Mouse (Mus musculus) lung, embryonic 16.5 days (tissue): Measurements from ENCODE around the gene Slc35g3. TPM values are rescaled to one million over a fixed set of nuclear protein-coding genes. Genes with fewer than 3 reads are reported as not detected.

Source experiments
- ATAC-seq: fragments of 200-750 bp; cut with Nextera tagmentation; 2 replicates; pipeline ENCODE4 v1.8.0; 2017; ENCODE audit warnings: low read depth, mild to moderate bottlenecking, moderate library complexity
- H3K27ac ChIP-seq: fragments of 300-500 bp; sonication (generic); 2 replicates; pipeline ENCODE4 v1.5.1; 2014; ENCODE audit warnings: mild to moderate bottlenecking, control low read depth, low read length
- H3K27me3 ChIP-seq: fragments of 300-500 bp; sonication (generic); 2 replicates; pipeline ENCODE4 v1.6.1; 2014; ENCODE audit warnings: low read depth, low read length, mixed read lengths; ENCODE audit not compliant: control insufficient read depth, insufficient read depth
- H3K36me3 ChIP-seq: fragments of 300-500 bp; sonication (generic); 2 replicates; pipeline ENCODE4 v1.6.1; 2014; ENCODE audit warnings: low read length; ENCODE audit not compliant: control insufficient read depth, insufficient read depth
- H3K4me1 ChIP-seq: fragments of 300-500 bp; sonication (generic); replicated peaks from 2 replicates; pipeline ENCODE4 v1.6.1; 2014; ENCODE audit warnings: low read length, mixed read lengths; ENCODE audit not compliant: control insufficient read depth, insufficient read depth
- H3K4me2 ChIP-seq: fragments of 300-500 bp; sonication (generic); 2 replicates; pipeline ENCODE4 v1.6.1; 2014; ENCODE audit warnings: low read depth, low read length, control low read depth
- H3K4me3 ChIP-seq: fragments of 300-500 bp; sonication (generic); 2 replicates; pipeline ENCODE4 v1.5.1; 2014; ENCODE audit warnings: mild to moderate bottlenecking, low read length, control low read depth
- H3K9ac ChIP-seq: fragments of 300-500 bp; sonication (generic); 2 replicates; pipeline ENCODE4 v1.6.1; 2014; ENCODE audit warnings: low read length, control low read depth
- H3K9me3 ChIP-seq: fragments of 300-500 bp; sonication (generic); 2 replicates; pipeline ENCODE4 v1.6.1; 2016; ENCODE audit warnings: low read length; ENCODE audit not compliant: control insufficient read depth
- WGBS: fragments of 180-500 bp; shearing (Covaris S2); extraction: QIAGEN DNeasy Blood & Tissue Kit; methylation state at CpG from one replicate; pipeline ENCODE4 v1.1.7; 2014; 5-methylcytosine and 5-hydroxymethylcytosine counted together
- polyA plus RNA-seq: library from polyadenylated mRNA; unstranded; fragments of >200 nt; fragmentation: Nextera tagmentation; extraction: Ambion mirVana; gene quantifications from 2 replicates; pipeline ENCODE4 v1.2.1, GENCODE M21; 2015

Gene Slc35g3
- polyA plus RNA-seq, 1 experiment from 2014 or later: 0.36 TPM

DNA sequence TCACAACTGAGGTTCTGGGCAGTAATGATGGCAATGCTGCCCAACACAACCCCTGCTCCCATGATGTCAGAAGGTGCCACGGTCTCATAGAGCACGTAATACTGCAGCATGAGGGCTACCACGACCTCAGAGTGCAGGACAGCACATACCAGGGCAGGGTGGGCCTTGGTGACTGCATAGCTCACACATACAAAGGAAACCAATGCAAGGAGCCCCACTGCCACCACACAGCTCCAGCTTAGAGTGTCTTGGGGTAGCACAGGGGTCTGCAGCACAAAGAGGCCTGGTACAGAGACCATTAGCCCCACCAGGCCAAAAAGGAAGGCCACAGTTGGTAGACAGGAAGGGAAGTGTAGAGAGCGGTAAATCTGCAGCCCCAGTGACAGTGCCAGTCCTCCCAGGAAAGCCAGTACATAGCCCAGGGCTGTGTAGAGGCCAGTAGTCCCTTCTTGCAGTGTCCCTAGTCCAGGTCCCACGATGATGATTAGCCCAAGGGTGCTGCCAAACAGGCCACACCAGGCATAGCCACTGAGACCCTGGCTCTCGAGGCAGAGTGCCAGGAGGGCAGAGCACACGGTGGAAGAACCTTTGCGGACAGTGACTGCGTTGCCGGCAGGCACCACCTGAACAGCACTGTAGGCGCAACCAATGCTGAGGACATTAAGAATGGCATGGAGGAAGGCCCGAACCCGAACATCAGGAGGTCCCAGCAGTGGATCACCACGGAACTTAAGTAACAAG is 1.4 kb downstream of the Slc35g3 start:
- Histone ChIP-seq H3K9me3 (no peaks in the 10 kb centered on the region), H3K27ac (peak overlapping the region; percentile 100), H3K9ac (peak overlapping the region; percentile 78), H3K27me3 (no peaks in the 10 kb centered on the region), H3K4me3 (no peak overlapping the region), H3K36me3 (no peaks in the 10 kb centered on the region), H3K4me2 (peak overlapping the region; percentile 87), H3K4me1 (peaks cover 29% of the 10 kb centered on the region)
- no peak for ATAC-seq
- 73% methylated on average over 14 of the region's 14 CpGs for WGBS

DNA sequence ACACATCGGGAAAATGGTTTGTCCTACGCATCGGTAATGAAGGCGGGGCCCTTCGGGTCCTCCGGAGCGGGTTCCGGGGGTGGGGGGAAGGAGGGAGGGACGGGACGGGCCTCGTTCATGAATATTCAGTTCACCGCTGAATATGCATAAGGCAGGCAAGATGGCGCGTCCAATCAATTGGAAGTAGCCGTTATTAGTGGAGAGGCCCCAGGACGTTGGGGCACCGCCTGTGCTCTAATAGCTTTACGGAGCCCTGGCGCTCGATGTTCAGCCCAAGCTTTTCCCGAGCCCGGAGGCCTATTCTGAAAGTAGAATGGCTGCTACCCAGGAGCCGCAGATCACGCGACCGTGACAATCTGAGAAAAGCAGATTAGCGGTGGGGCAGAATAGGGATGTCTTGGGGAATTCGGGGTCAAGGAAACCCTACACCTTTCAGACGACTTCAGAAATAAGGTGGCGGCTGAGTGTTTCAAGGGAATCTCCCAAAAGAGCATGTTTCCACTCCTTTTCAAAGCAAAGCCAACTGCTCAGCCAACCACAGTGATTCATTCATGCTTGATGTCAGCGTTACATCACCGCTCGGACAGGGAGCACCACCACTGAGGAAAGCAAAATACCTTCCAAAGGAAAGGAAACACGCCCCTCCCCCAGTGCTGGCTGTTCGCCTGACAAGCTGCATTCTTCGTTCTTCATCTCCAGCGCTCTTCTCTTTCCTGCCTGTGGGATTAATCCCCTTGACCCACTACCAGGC is 2.6 kb downstream of the Slc35g3 start:
- ATAC-seq: peak; percentile 91
- Histone ChIP-seq H3K4me3 (peak overlapping the region; percentile 75), H3K9me3 (no peaks in the 10 kb centered on the region), H3K27me3 (no peaks in the 10 kb centered on the region), H3K9ac (peak overlapping the region; percentile 78), H3K36me3 (no peaks in the 10 kb centered on the region), H3K4me1 (peaks cover 30% of the 10 kb centered on the region), H3K4me2 (peak overlapping the region; percentile 87), H3K27ac (peak overlapping the region; percentile 100)
- WGBS: under 1% methylated on average over 37 of the region's 37 CpGs

DNA sequence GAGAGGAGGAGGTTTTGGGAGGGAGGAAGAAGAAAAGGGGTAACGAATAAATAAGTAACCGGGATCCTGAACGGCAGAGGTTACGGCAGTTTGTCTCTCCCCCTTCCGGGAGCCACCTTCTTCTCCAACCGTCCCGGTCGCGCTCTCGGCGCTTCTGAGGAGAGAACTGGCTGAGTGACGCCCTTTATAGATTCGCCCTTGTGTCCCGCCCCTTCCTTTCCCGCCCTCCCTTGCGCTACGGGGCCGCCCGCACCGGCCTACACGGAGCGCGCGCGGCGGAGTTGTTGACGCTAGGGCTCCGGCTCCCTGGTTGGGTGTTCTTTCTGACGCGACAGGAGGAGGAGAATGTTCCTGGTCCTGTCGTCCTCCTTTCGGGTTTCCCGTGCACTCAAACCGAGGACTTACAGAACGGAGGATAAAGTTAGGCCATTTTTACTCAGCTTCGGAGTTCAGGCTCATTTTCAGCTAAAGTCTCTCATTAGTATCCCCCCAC is 3.2 kb downstream of the Slc35g3 start, which contains the start of gene Polr2a:
Gene Polr2a, minus strand, starts transcription at position 160 of the 493 bp plus-strand sequence.
- peak; percentile 96 for ATAC-seq
- Histone ChIP-seq H3K4me3 (peak within 1 kb of the TSS; percentile 75), H3K4me2 (peak within 1 kb of the TSS; percentile 87), H3K36me3 (no peaks in the 10 kb centered on the region), H3K9ac (peak within 1 kb of the TSS; percentile 78), H3K27me3 (no peaks in the 10 kb centered on the region), H3K27ac (peak within 1 kb of the TSS; percentile 100), H3K9me3 (no peaks in the 10 kb centered on the region), H3K4me1 (peaks cover 30% of the 10 kb centered on the region)
- under 1% methylated on average over 36 of the region's 36 CpGs for WGBS

DNA sequence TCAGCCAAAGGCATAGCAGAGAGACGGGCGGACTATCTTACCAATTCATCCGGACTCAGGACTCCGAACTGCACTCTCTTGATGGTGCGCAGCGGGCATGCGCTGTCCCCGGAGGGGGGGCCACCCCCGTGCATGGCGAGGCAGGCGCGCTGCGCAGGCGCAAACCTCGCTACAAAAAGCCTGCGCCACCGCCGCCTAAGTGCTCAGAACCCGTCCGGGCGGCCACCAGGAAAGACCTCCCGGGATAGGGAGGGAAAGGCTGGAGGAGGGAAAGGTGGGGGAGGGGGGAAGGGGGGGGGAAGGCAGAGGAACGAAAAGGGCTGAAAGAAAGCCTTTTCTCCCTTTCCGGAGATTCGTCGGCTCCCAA is 3.7 kb downstream of the Slc35g3 start:
- H3K4me2 ChIP-seq: peak overlapping the region; percentile 87
- H3K9me3 ChIP-seq: no peaks in the 10 kb centered on the region
- peak overlapping the region; percentile 100 for H3K27ac ChIP-seq
- peak; percentile 88 for ATAC-seq
- H3K27me3 ChIP-seq: no peaks in the 10 kb centered on the region
- H3K4me3 ChIP-seq: peak overlapping the region; percentile 75
- peaks cover 30% of the 10 kb centered on the region for H3K4me1 ChIP-seq
- peak overlapping the region; percentile 78 for H3K9ac ChIP-seq
- no peaks in the 10 kb centered on the region for H3K36me3 ChIP-seq
- WGBS: under 1% methylated on average over 24 of the region's 26 CpGs

DNA sequence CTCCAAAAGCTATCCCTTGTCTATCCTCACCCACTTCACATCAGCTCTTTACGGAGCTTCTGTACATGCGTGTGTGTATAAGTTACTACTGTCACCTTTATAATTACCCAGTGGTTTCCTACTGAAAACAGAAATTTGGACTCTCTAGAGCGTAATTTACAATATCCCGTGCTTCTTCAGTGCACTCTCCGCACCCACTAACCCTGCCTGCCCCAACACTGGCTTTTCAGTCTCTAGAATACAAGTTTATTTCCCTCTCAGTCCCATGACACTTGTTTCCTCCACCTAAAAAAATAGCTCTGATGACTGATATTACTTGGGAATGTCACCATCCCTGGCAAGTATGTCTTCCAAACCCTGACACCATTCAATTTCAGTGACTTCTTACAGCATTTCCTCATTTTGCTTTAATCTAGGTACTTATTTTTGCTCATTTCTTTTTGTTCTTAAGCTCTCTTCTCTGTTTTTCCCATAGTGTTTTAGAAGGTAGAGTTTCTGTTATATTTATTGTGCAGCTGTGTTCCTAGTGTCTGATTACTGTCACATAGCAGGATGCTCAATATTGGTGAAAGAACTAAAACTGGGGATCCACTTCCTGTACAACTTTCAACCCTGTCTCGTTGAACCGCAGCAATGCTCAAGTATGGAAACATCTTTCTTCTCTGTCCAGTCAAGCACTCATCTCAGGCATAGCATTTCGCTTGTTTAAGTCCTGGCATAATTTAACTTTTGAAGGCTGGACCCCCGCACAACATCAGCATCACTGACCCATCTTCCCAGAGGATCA is 4.3 kb downstream of the Slc35g3 start:
- Histone ChIP-seq H3K36me3 (no peaks in the 10 kb centered on the region), H3K27me3 (no peaks in the 10 kb centered on the region), H3K9me3 (no peaks in the 10 kb centered on the region), H3K4me2 (peak overlapping the region; percentile 87), H3K4me3 (peak overlapping the region; percentile 75), H3K4me1 (peaks cover 30% of the 10 kb centered on the region), H3K27ac (peak overlapping the region; percentile 100), H3K9ac (peak overlapping the region; percentile 78)
- no peak for ATAC-seq
- WGBS: 34% methylated on average over 9 of the region's 9 CpGs

DNA sequence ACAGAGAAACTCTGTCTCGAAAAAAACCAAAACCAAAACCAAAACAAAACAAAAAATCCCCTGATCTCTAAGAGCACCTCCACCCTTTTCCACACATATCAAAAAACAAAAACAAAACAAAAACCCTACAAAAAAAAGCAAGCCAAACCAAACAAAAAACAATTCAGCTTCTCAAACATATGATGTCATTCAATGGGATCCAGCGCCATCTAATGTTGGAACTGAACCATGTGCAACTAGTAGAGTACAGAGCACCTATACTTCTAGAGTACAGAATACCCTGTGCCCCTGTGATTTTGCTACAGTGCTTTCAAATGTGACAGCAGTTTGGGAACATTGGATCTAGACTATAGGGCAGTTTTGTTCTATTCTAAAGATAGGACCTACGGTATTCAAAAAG is 7.1 kb downstream of the Slc35g3 start:
- ATAC-seq: no peak
- no peak overlapping the region for H3K4me2 ChIP-seq
- WGBS: 42% methylated on average over 3 of the region's 3 CpGs
- H3K27ac ChIP-seq: no peak overlapping the region
- H3K27me3 ChIP-seq: no peaks in the 10 kb centered on the region
- no peak overlapping the region for H3K9ac ChIP-seq
- H3K4me1 ChIP-seq: peaks cover 25% of the 10 kb centered on the region
- no peaks in the 10 kb centered on the region for H3K36me3 ChIP-seq
- H3K4me3 ChIP-seq: no peak overlapping the region
- H3K9me3 ChIP-seq: no peaks in the 10 kb centered on the region

DNA sequence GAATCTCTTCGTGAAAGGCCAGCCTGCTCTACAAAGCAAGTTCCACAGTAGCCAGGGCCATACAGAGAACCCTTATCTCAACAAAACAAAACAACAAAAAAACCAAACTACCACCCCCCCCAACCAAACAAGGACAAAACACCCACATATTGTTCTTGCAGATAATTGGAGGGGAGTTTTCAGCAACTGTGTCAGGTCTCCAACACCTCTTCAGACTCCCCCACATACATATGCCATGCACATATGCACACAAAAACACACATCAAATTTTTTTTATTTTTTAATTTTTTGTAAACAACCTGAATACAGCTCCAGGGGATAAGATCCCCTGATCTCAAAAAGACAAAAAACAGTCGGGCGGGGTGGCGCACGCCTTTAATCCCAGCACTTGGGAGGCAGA is 7.5 kb downstream of the Slc35g3 start:
- ATAC-seq: no peak
- Histone ChIP-seq H3K4me1 (peaks cover 22% of the 10 kb centered on the region), H3K9me3 (no peaks in the 10 kb centered on the region), H3K27me3 (no peaks in the 10 kb centered on the region), H3K9ac (no peak overlapping the region), H3K36me3 (no peaks in the 10 kb centered on the region), H3K4me3 (no peak overlapping the region), H3K27ac (no peak overlapping the region), H3K4me2 (no peak overlapping the region)
- WGBS: 84% methylated on average over 5 of the region's 5 CpGs

DNA sequence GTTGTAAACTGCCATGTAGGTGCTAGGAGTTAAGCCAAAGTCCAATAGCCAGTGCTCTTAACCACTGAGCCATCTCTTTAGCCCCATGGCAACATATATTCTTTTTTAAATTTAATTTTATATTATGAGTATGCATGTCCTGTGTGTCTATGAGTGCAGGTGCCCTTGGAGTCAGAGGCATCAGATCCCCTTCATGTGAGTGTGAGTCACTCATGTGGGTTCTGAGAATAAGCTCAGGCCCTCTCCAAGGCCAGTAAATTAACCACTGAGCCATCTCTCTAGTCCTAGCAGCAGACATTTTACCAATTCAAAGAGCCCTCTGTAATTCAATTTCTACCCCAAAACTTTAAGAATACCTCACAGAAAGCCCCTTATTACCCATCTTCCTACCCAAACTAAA is 9.1 kb downstream of the Slc35g3 start:
- H3K36me3 ChIP-seq: peaks cover 2% of the 10 kb centered on the region
- no peaks in the 10 kb centered on the region for H3K9me3 ChIP-seq
- ATAC-seq: no peak
- no peak overlapping the region for H3K27ac ChIP-seq
- peaks cover 22% of the 10 kb centered on the region for H3K4me1 ChIP-seq
- H3K9ac ChIP-seq: 0 out of 2 replicates have a peak overlapping the region, but pooled peaks have one; percentile 34
- H3K4me2 ChIP-seq: no peak overlapping the region
- H3K27me3 ChIP-seq: no peaks in the 10 kb centered on the region
- H3K4me3 ChIP-seq: no peak overlapping the region

DNA sequence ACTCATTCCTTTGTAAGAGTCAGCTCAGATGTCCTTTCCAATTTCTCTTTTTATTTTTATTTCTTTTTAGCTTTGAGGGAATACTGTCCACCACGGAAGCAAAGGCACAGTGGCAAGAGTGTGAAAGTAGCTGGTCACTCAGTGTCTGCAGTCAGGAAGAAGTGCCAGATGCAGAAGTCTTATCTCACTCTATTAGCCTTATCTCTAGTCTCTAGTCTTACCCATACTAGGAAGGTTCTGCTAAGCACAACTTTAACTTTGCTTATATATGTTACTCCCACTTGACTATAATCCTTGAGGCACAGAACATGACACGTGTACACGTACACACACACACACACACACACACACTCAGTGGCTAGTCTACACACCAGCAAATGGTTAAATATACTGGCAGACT is 10.1 kb downstream of the Slc35g3 start:
- whole genome bisulfite sequencing: 50% methylated on average over 3 of the region's 3 CpGs
- Histone ChIP-seq H3K9ac (no peak overlapping the region), H3K27ac (no peak overlapping the region), H3K4me2 (no peak overlapping the region), H3K36me3 (peaks cover 10% of the 10 kb centered on the region), H3K4me1 (peaks cover 16% of the 10 kb centered on the region), H3K9me3 (no peaks in the 10 kb centered on the region), H3K27me3 (no peaks in the 10 kb centered on the region), H3K4me3 (no peak overlapping the region)
- ATAC-seq: no peak
